Mouse (Mus musculus): ENCODE data around the gene Haghl.

DNA sequence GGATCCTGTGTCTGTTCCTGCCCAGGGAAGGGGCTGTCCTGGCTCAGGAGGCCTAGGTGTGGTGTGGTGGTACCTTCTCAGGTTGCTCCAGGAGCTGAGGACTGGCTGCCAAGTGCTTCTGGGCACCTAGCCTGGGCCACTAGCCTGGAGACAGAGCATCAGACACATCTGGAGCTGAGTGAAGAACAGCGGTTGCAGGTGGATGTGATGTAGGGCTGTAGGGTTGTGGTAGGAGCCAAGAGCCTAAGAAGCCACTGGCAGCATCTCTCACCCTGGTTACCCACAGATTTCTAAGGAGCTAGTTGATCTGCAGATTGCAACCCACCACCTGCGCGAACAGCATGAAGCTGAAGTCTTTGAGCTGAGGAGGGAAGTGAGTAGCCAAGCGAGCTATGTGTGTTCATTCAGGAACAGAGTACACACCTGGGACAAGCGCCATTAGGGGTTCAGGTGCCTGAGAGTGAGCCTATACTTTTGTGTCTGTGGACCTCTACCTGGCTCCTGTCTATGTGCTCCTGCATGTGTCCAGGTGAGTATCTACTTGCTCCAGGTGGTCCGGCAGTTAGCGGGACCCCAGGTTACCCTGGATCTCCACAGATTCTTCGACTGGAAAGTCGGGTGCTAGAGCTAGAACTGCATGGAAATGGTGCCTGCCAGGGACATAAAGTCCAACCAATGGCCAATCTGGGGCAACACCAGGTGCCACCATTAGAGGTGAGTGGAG, 1.5 kb upstream of the Haghl start:
- TF ChIP-seq CTCF (IDR thresholded peaks at IDR 0.05; ENCODE audit: borderline replicate concordance, insufficient read depth, low read length) (no peak), POLR2A (IDR thresholded peaks at IDR 0.05; ENCODE audit: low read depth, low read length) (0 out of 2 replicates have a peak, but pooled peaks have one; percentile 1)

All from embryonic fibroblast, embryonic 13.5 days (primary cell).